Mouse (Mus musculus) stomach, postnatal 0 days (tissue): Measurements from ENCODE around the gene Nrp1. TPM values are rescaled to one million over a fixed set of nuclear protein-coding genes. Genes with fewer than 3 reads are reported as not detected.

Experiments used
- ATAC-seq: fragments of 200-750 bp; cut with Nextera tagmentation; 2 replicates; pipeline ENCODE4 v1.8.0; 2017; ENCODE audit not compliant: low FRiP score, low TSS enrichment
- DNase-seq: peaks from one replicate; pipeline ENCODE4 v3.0.0-alpha.2; 2016; ENCODE audit warnings: low spot score
- H3K27ac ChIP-seq: fragments of 300-500 bp; sonication (generic); replicated peaks from 2 replicates; pipeline ENCODE4 v1.5.1; 2014; ENCODE audit warnings: mild to moderate bottlenecking, control low read depth
- H3K27me3 ChIP-seq: fragments of 300-500 bp; sonication (generic); 2 replicates; pipeline ENCODE4 v1.6.1; 2014; ENCODE audit warnings: low read length; ENCODE audit not compliant: control insufficient read depth, insufficient read depth
- H3K36me3 ChIP-seq: fragments of 300-500 bp; sonication (generic); 2 replicates; pipeline ENCODE4 v1.6.1; 2014; ENCODE audit warnings: low read length, mixed read lengths; ENCODE audit not compliant: control insufficient read depth, insufficient read depth
- H3K4me1 ChIP-seq: fragments of 300-500 bp; sonication (generic); replicated peaks from 2 replicates; pipeline ENCODE4 v1.6.1; 2014; ENCODE audit warnings: antibody characterized with exemption; ENCODE audit not compliant: control insufficient read depth, insufficient read depth
- H3K4me2 ChIP-seq: fragments of 300-500 bp; sonication (generic); replicated peaks from 2 replicates; pipeline ENCODE4 v1.6.1; 2014; ENCODE audit warnings: low read depth, mild to moderate bottlenecking, control low read depth, moderate library complexity
- H3K4me3 ChIP-seq: fragments of 300-500 bp; sonication (generic); 2 replicates; pipeline ENCODE4 v1.5.1; 2014; ENCODE audit warnings: low read depth, low read length, control low read depth
- H3K9ac ChIP-seq: fragments of 300-500 bp; sonication (generic); 2 replicates; pipeline ENCODE4 v1.6.1; 2014; ENCODE audit warnings: mild to moderate bottlenecking, low read length, control low read depth, mixed read lengths
- H3K9me3 ChIP-seq: fragments of 300-500 bp; sonication (generic); 2 replicates; pipeline ENCODE4 v1.6.1; 2016; ENCODE audit warnings: low read length; ENCODE audit not compliant: control insufficient read depth
- CTCF ChIP-seq: IDR thresholded peaks from 2 replicates; pipeline ENCODE4 v1.5.1; 2016; ENCODE audit warnings: antibody characterized with exemption, low read depth, mild to moderate bottlenecking, moderate library complexity
- EP300 ChIP-seq: optimal IDR thresholded peaks from 2 replicates; pipeline ENCODE3; 2016; ENCODE audit warnings: antibody characterized with exemption
- WGBS: fragments of 180-500 bp; shearing (Covaris S2); extraction: QIAGEN DNeasy Blood & Tissue Kit; methylation state at CpG from one replicate; pipeline ENCODE4 v1.1.7; 2014; 5-methylcytosine and 5-hydroxymethylcytosine counted together
- polyA plus RNA-seq: library from polyadenylated mRNA; unstranded; fragments of >200 nt; fragmentation: Nextera tagmentation; extraction: Ambion mirVana; gene quantifications from 2 replicates; pipeline ENCODE4 v1.2.1, GENCODE M21; 2015

The Nrp1 gene
- polyA plus RNA-seq, 1 experiment from 2014 or later = 16.9 TPM

GRCm38 (mm10) chr8:128516846-128517446, 158.5 kb downstream of the Nrp1 start:
- no peaks in the 10 kb centered on the region for H3K36me3 ChIP-seq
- no peak overlapping the region for H3K27ac ChIP-seq
- no peak overlapping the region for H3K4me2 ChIP-seq
- DNase-seq = no peak
- 81% methylated on average over 3 of the region's 3 CpGs for WGBS
- TF ChIP-seq CTCF = no peak
- no peak for TF ChIP-seq EP300
- no peak overlapping the region for H3K9ac ChIP-seq
- H3K9me3 ChIP-seq = no peaks in the 10 kb centered on the region
- no peak overlapping the region for H3K4me3 ChIP-seq
- ATAC-seq = no peak
- H3K27me3 ChIP-seq = no peaks in the 10 kb centered on the region
- no peaks in the 10 kb centered on the region for H3K4me1 ChIP-seq

GRCm38 (mm10) chr8:128517546-128518102, 159.2 kb downstream of the Nrp1 start:
- Histone ChIP-seq H3K27ac (no peak overlapping the region), H3K4me3 (no peak overlapping the region), H3K36me3 (no peaks in the 10 kb centered on the region), H3K4me1 (no peaks in the 10 kb centered on the region), H3K27me3 (no peaks in the 10 kb centered on the region), H3K9me3 (no peaks in the 10 kb centered on the region), H3K9ac (no peak overlapping the region), H3K4me2 (no peak overlapping the region)
- TF ChIP-seq EP300 (no peak), CTCF (peak; percentile 15; the same call in 1 of the 2 replicates)
- no peak for DNase-seq
- 48% methylated on average over 4 of the region's 4 CpGs for WGBS
- ATAC-seq = no peak

GRCm38 (mm10) chr8:128519366-128519765, 161.0 kb downstream of the Nrp1 start:
- Histone ChIP-seq H3K27me3 (no peaks in the 10 kb centered on the region), H3K4me2 (no peak overlapping the region), H3K36me3 (no peaks in the 10 kb centered on the region), H3K27ac (no peak overlapping the region), H3K4me3 (no peak overlapping the region), H3K9ac (no peak overlapping the region), H3K9me3 (no peaks in the 10 kb centered on the region), H3K4me1 (no peaks in the 10 kb centered on the region)
- DNase-seq (no peak), ATAC-seq (no peak)
- TF ChIP-seq CTCF (peak; percentile 67), EP300 (no peak)
- WGBS = 83% methylated on average over 1 of the region's 1 CpGs

- no peak overlapping the region for H3K27ac ChIP-seq
- H3K9me3 ChIP-seq = no peaks in the 10 kb centered on the region
- H3K27me3 ChIP-seq = no peaks in the 10 kb centered on the region
- no peaks in the 10 kb centered on the region for H3K4me1 ChIP-seq
- ATAC-seq (no peak), DNase-seq (no peak)
- TF ChIP-seq EP300 (no peak), CTCF (peak; percentile 59)
- no peak overlapping the region for H3K9ac ChIP-seq
- 72% methylated on average over 7 of the region's 7 CpGs for WGBS
- H3K4me2 ChIP-seq = no peak overlapping the region
- H3K36me3 ChIP-seq = no peaks in the 10 kb centered on the region
- no peak overlapping the region for H3K4me3 ChIP-seq
These were observed 165.4 kb downstream of the Nrp1 start for GRCm38 (mm10) chr8:128523825-128524224.

GRCm38 (mm10) chr8:128525912-128526311, 167.5 kb downstream of the Nrp1 start:
- no peak for TF ChIP-seq EP300
- no peak for TF ChIP-seq CTCF
- 51% methylated on average over 1 of the region's 1 CpGs for WGBS
- Histone ChIP-seq H3K27ac (no peak overlapping the region), H3K4me1 (no peaks in the 10 kb centered on the region), H3K27me3 (no peaks in the 10 kb centered on the region), H3K4me3 (no peak overlapping the region), H3K9me3 (no peaks in the 10 kb centered on the region), H3K9ac (no peak overlapping the region), H3K4me2 (no peak overlapping the region), H3K36me3 (no peaks in the 10 kb centered on the region)
- no peak for DNase-seq
- ATAC-seq = no peak

- no peak overlapping the region for H3K4me2 ChIP-seq
- 63% methylated on average over 8 of the region's 8 CpGs for WGBS
- H3K9ac ChIP-seq = no peak overlapping the region
- TF ChIP-seq CTCF = no peak
- TF ChIP-seq EP300 = no peak
- no peak overlapping the region for H3K4me3 ChIP-seq
- DNase-seq = no peak
- no peak overlapping the region for H3K27ac ChIP-seq
- no peaks in the 10 kb centered on the region for H3K36me3 ChIP-seq
- no peaks in the 10 kb centered on the region for H3K4me1 ChIP-seq
- H3K9me3 ChIP-seq = no peaks in the 10 kb centered on the region
- ATAC-seq = no peak
- H3K27me3 ChIP-seq = no peaks in the 10 kb centered on the region
These were observed 170.4 kb downstream of the Nrp1 start for GRCm38 (mm10) chr8:128528591-128529383.
